Mouse (Mus musculus): ENCODE results near the gene Lekr1.

DNA sequence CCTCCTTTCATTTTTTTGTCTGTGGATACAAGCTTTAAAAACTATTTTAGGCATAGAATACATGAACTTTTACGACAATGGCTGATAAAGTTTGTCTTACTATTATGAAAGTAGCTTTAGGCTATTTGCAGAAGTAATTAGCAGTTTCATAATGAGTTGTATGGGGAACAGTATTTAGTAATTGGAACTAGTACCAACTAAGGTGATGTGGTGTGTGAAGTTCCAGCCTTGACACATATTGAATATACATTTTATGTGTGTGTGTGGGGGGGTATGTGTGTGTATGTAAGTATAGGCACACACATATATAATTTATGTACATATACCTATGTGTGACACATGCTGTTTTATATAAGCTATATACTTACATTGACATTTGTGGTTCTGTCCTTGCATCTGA is 14.6 kb downstream of the Lekr1 start:
- TF ChIP-seq MAFK (IDR thresholded peaks at IDR 0.05; ENCODE audit: insufficient read depth, low read depth, low read length), result no peak
- no peak for TF ChIP-seq HCFC1 (IDR thresholded peaks at IDR 0.05; ENCODE audit: borderline replicate concordance, insufficient read depth, low read length)
